Mouse (Mus musculus) liver, embryonic 14.5 days (tissue): ENCODE data around the gene Hes1. TPM values are rescaled to one million over a fixed set of nuclear protein-coding genes. Genes with fewer than 3 reads are reported as not detected.
A peak's percentile ranks its signal among the peaks of the same experiment; 100 is the strongest.

Source experiments
- ATAC-seq: fragments of 200-750 bp; cut with Nextera tagmentation; 2 replicates; pipeline ENCODE4 v1.8.0; 2017; ENCODE audit warnings: moderate number of reproducible peaks, mild to moderate bottlenecking, moderate library complexity; ENCODE audit not compliant: insufficient read depth
- DNase-seq, 3 experiments: peaks; one replicate each; pipeline ENCODE4 v3.0.0-alpha.2; 2012 to 2013; ENCODE audit warnings: low read depth in 3 of 3, low spot score in 3 of 3
- H3K27ac ChIP-seq: fragments of 300-500 bp; sonication (generic); 2 replicates; pipeline ENCODE4 v1.5.1; 2014; ENCODE audit warnings: moderate library complexity, mild to moderate bottlenecking, control low read depth, inconsistent platforms
- H3K27me3 ChIP-seq: fragments of 300-500 bp; sonication (generic); 2 replicates; pipeline ENCODE4 v1.6.1; 2014; ENCODE audit warnings: mild to moderate bottlenecking, low read length, moderate library complexity; ENCODE audit not compliant: control insufficient read depth, insufficient read depth
- H3K36me3 ChIP-seq: fragments of 300-500 bp; sonication (generic); replicated peaks from 2 replicates; pipeline ENCODE4 v1.6.1; 2014; ENCODE audit warnings: low read depth; ENCODE audit not compliant: control insufficient read depth, insufficient read depth
- H3K4me1 ChIP-seq, 2 experiments: fragments of 200-500 bp in 1 of 2; fragments of 300-500 bp in 1 of 2; sonication (generic) in 1 of 2; replicated peaks; 2 replicates each; pipeline ENCODE4 v1.6.1; 2012 to 2014; ENCODE audit warnings: antibody characterized with exemption in 1 of 2, inconsistent platforms in 1 of 2, low read length in 1 of 2; ENCODE audit not compliant: control insufficient read depth in 2 of 2, insufficient read depth in 2 of 2
- H3K4me2 ChIP-seq: fragments of 300-500 bp; sonication (generic); 2 replicates; pipeline ENCODE4 v1.6.1; 2014; ENCODE audit warnings: low read depth, mild to moderate bottlenecking, control low read depth, moderate library complexity
- H3K4me3 ChIP-seq, 2 experiments: fragments of 200-500 bp in 1 of 2; fragments of 300-500 bp in 1 of 2; sonication (generic) in 1 of 2; 2 replicates each; pipeline ENCODE4 v1.5.1; 2012 to 2014; ENCODE audit warnings: low read depth in 2 of 2, low read length in 2 of 2, mild to moderate bottlenecking in 2 of 2, control low read depth in 1 of 2, inconsistent platforms in 1 of 2, moderate library complexity in 1 of 2; ENCODE audit not compliant: insufficient read depth in 1 of 2
- H3K9ac ChIP-seq: fragments of 300-500 bp; sonication (generic); replicated peaks from 2 replicates; pipeline ENCODE4 v1.6.1; 2014; ENCODE audit warnings: mild to moderate bottlenecking, control low read depth, moderate library complexity
- H3K9me3 ChIP-seq: fragments of 300-500 bp; sonication (generic); 2 replicates; pipeline ENCODE4 v1.6.1; 2016; ENCODE audit warnings: low read length, mixed read lengths; ENCODE audit not compliant: control insufficient read depth
- CTCF ChIP-seq: IDR thresholded peaks from 2 replicates; pipeline ENCODE4 v1.5.1; 2016; ENCODE audit warnings: antibody characterized with exemption, low read depth, control low read depth
- EP300 ChIP-seq: IDR thresholded peaks from 2 replicates; pipeline ENCODE4 v1.6.1; 2016; ENCODE audit warnings: antibody characterized with exemption, low read depth
- WGBS: fragments of 180-500 bp; shearing (Covaris S2); extraction: QIAGEN DNeasy Blood & Tissue Kit; methylation state at CpG from one replicate; pipeline ENCODE4 v1.1.7; 2014; ENCODE audit not compliant: insufficient replicate concordance; 5-methylcytosine and 5-hydroxymethylcytosine counted together
- polyA plus RNA-seq, 2 experiments: library from polyadenylated mRNA; depleted of rRNA in 1 of 2; stranded (reverse) in 1 of 2; unstranded in 1 of 2; fragments of >200 nt; fragmentation: Nextera tagmentation in 1 of 2; extraction: Ambion mirVana in 1 of 2; gene quantifications; 2 replicates each; pipeline versions ENCODE4 v1.2.1 to v1.2.3; 2012 to 2014

The Hes1 gene
- polyA plus RNA-seq, 2 experiments, result 5.6 to 9.2 TPM

DNA sequence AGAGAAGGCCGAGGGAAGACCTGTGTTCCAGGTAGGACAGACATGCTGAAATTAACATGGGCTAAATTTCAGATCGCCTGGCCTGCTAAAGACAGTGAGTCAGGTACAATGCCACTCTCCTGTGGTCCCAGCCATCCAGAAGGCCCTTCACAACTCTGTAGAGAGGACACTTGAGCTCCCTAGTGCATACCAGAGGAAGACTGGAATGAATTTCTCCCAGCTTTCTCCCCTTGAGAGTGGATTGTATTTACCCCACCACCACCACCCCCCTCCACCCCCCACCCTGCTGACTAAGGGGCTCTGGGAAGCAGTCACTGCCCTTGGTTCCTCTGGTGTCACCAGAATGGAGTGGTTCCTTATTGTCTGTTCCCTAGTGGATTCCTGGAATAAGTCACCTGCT is 24.3 kb upstream of the Hes1 start:
- 50% methylated on average over 2 of the region's 2 CpGs for WGBS
- no peaks in the 10 kb centered on the region for H3K27me3 ChIP-seq
- no peaks in the 10 kb centered on the region for H3K9me3 ChIP-seq
- H3K27ac ChIP-seq, result no peak overlapping the region
- DNase-seq, result no peak
- ATAC-seq, result no peak
- TF ChIP-seq EP300 (no peak), CTCF (no peak)
- no peak overlapping the region for H3K9ac ChIP-seq
- H3K4me2 ChIP-seq, result no peak overlapping the region
- H3K4me3 ChIP-seq, result no peak overlapping the region
- H3K4me1 ChIP-seq, result peaks cover 0 to 18% of the 10 kb centered on the region in 2 experiments; a peak in 2 of 4 replicates
- H3K36me3 ChIP-seq, result no peaks in the 10 kb centered on the region

DNA sequence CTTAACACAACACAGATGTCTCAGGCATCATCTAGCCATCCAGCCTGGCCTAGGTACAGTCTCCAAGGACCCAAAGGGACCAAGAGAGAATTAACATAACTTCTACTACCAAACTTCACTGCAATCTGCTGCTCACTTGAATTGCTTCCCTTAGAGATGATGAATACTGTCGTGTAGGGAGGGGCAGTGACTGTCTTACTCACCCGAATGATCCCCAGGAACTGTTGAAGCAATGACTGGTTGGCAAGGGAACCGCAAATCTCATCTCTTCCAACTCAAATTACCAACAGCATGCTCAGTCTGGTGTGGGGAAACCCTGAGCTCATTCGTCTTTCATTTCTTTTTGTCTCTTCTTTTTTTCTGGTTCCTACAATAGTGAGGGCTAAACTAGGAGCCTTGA is 21.3 kb upstream of the Hes1 start:
- TF ChIP-seq EP300, result no peak
- TF ChIP-seq CTCF, result no peak
- Histone ChIP-seq H3K4me2 (no peak overlapping the region), H3K4me3 (no peak overlapping the region), H3K9ac (no peak overlapping the region), H3K9me3 (no peaks in the 10 kb centered on the region), H3K4me1 (peaks cover 0 to 14% of the 10 kb centered on the region in 2 experiments; a peak in 1 of 4 replicates), H3K27ac (no peak overlapping the region), H3K36me3 (no peaks in the 10 kb centered on the region), H3K27me3 (no peaks in the 10 kb centered on the region)
- ATAC-seq (no peak), DNase-seq (no peak)
- WGBS, result 54% methylated on average over 4 of the region's 4 CpGs

DNA sequence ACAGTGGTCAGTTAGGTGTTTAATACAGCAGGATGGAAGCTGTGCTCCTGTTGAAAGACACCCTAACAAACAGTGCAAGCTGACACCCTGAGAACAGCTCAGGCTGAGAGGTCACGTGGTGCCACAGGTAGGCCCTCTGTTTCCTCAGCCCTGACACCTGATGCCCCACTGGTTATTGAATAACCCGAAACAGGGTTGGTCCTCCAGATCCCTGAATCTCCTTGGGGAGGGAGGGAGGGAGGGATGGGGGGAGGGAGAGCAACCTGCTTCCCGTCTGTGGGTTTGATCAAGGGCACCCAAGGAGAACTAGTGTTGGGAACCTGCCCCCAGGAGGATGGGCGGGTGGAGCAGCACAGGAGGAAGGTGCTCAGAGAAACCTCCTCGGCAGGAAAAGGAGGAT is 18.6 kb upstream of the Hes1 start:
- no peak for TF ChIP-seq CTCF
- no peak for TF ChIP-seq EP300
- Histone ChIP-seq H3K4me1 (peaks cover 0 to 13% of the 10 kb centered on the region in 2 experiments; a peak in 1 of 4 replicates), H3K36me3 (no peaks in the 10 kb centered on the region), H3K9me3 (no peaks in the 10 kb centered on the region), H3K27me3 (no peaks in the 10 kb centered on the region), H3K9ac (no peak overlapping the region), H3K27ac (no peak overlapping the region), H3K4me2 (no peak overlapping the region), H3K4me3 (no peak overlapping the region)
- 30% methylated on average over 5 of the region's 5 CpGs for WGBS
- peak; percentile 47; the same call in 1 of the 2 replicates for ATAC-seq
- DNase-seq, result no peak

DNA sequence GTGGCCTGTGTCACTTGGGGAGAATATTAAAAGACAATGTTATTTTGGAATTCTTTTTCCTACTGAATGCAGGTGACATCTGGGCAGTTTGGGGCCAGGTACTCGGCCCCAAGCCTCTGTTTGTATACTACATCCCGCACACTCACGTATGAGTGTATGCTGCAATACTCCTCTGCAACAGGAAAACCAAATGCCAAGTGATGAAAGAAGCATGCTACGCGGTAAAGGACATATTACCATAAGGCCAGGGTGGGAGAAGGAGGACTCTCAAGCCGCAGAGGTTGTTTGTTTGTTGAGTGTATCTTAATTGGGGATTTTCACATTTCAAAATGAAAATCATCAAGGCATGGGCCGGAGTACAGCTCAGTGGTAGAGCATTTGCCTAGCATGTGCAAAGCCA is 17.2 kb upstream of the Hes1 start:
- Histone ChIP-seq H3K4me3 (no peak overlapping the region), H3K4me2 (no peak overlapping the region), H3K36me3 (no peaks in the 10 kb centered on the region), H3K9ac (no peak overlapping the region), H3K27me3 (no peaks in the 10 kb centered on the region), H3K27ac (no peak overlapping the region), H3K9me3 (no peaks in the 10 kb centered on the region), H3K4me1 (peaks cover 0 to 21% of the 10 kb centered on the region in 2 experiments; a peak in 1 of 4 replicates)
- ATAC-seq (no peak), DNase-seq (no peak)
- TF ChIP-seq CTCF (no peak), EP300 (no peak)
- 58% methylated on average over 7 of the region's 7 CpGs for WGBS

DNA sequence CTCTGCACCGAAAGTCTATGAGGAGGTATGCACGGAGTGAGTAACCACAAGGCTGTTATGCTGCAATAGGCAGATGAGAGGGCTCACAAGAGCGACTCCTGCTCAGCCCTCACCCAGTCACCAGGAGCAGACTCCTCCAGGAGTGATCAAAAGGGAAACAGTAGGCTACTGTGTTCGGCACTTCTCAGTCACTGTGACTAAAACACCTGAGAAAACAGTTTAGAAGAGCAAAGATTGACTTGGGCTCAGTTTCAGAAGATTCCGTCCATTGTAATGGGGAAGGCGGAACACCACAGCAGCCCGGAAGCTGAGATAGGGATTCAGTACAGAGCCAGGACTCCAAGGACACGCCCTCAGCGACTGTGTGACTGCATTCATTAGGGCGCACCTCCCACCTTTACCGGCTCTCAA is 16.8 kb upstream of the Hes1 start:
- Histone ChIP-seq H3K36me3 (no peaks in the 10 kb centered on the region), H3K4me2 (no peak overlapping the region)
- 35% methylated on average over 11 of the region's 11 CpGs for WGBS

More for the DNA sequence above, 16.8 kb upstream of the Hes1 start:
- ATAC-seq, result no peak
- DNase-seq, result no peak
- H3K9ac ChIP-seq, result no peak overlapping the region
- no peak overlapping the region for H3K4me3 ChIP-seq
- peaks cover 0 to 21% of the 10 kb centered on the region in 2 experiments; a peak in 1 of 4 replicates for H3K4me1 ChIP-seq
- H3K27me3 ChIP-seq, result no peaks in the 10 kb centered on the region
- no peak for TF ChIP-seq EP300
- TF ChIP-seq CTCF, result no peak
- H3K9me3 ChIP-seq, result no peaks in the 10 kb centered on the region
- H3K27ac ChIP-seq, result no peak overlapping the region
